Mouse (Mus musculus): ENCODE results near the gene Lgr4. TPM values are rescaled to one million over a fixed set of nuclear protein-coding genes. Genes with fewer than 3 reads are reported as not detected.

The Lgr4 gene
- total and polyA plus RNA-seq, 3 experiments: 0.98 to 12.1 (median 7.1) TPM

DNA sequence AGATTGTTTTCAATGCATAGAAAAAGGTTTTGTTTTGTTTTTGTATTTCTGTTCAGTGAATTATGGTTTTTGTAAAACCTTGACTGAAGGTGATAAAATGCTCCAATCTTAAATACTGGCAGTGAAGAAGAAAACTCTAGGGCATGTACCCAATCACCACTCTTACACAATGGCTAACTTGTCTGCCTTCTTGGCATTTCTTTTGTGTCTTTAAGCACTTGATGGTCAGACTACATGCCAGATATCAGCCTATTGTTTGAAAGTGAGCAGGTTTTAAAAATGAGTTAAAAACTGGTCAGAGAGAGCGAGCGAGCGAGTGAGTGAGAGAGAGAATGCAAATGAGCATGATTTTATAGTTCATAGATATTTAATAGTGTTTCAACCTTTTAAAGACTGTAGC, 6.5 kb downstream of the Lgr4 start:
- no peaks in the 10 kb centered on the region for H3K9me3 ChIP-seq (replicated peaks)
- TF ChIP-seq GATA2 (IDR thresholded peaks at IDR 0.05; ENCODE audit: borderline replicate concordance, low read depth, low read length) (no peak), TAL1 (conservative IDR thresholded peaks at IDR 0.05; ENCODE audit: low read depth, low read length) (no peak), POLR2AphosphoS5 (IDR thresholded peaks at IDR 0.05; ENCODE audit: insufficient replicate concordance, low read depth, low read length) (no peak), CTCF (IDR thresholded peaks at IDR 0.05; ENCODE audit: low read depth, low read length) (no peak), GATA1 (IDR thresholded peaks at IDR 0.05; ENCODE audit: borderline replicate concordance, low read length) (no peak)
- no peak overlapping the region for H3K4me3 ChIP-seq (ENCODE audit: low read depth, low read length)
- H3K36me3 ChIP-seq (replicated peaks): peaks cover 7% of the 10 kb centered on the region
- peaks cover 29% of the 10 kb centered on the region for H3K4me1 ChIP-seq (ENCODE audit: insufficient read depth, low read depth, low read length)
- no peaks in the 10 kb centered on the region for H3K27me3 ChIP-seq (ENCODE audit: insufficient read depth, low read length)
- ATAC-seq (ENCODE audit: extremely low read depth, insufficient number of reproducible peaks, low FRiP score, poor library complexity, severe bottlenecking) (no peak), DNase-seq (ENCODE audit: low spot score) (no peak)

DNA sequence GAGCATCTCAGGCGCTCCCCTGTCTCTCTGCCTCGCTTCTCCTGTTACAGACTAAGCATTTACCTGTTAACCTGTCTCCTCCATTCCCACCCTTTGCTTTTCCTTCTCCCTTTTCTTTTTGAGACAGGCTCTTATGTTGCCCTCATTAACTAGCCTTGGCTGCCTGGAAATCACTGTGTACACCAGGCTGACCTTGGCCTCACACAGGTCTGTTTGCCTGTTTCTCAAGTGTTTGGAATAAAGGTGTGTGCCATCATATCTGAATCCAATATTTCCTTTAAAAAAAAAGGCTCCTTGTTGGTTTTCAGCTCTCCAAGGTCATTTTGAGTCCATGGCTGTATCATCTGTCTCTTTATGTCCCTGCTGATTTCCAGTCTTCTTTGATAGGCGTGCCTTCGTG, 9.5 kb downstream of the Lgr4 start:
- Histone ChIP-seq H3K27me3 (ENCODE audit: insufficient read depth, low read length) (no peaks in the 10 kb centered on the region), H3K36me3 (replicated peaks) (peaks cover 7% of the 10 kb centered on the region), H3K9me3 (replicated peaks) (no peaks in the 10 kb centered on the region), H3K4me1 (ENCODE audit: insufficient read depth, low read depth, low read length) (peaks cover 11% of the 10 kb centered on the region), H3K4me3 (ENCODE audit: low read depth, low read length) (no peak overlapping the region)
- no peak for TF ChIP-seq TAL1 (conservative IDR thresholded peaks at IDR 0.05; ENCODE audit: low read depth, low read length)
- no peak for TF ChIP-seq POLR2AphosphoS5 (IDR thresholded peaks at IDR 0.05; ENCODE audit: insufficient replicate concordance, low read depth, low read length)
- no peak for TF ChIP-seq GATA2 (IDR thresholded peaks at IDR 0.05; ENCODE audit: borderline replicate concordance, low read depth, low read length)
- no peak for TF ChIP-seq GATA1 (IDR thresholded peaks at IDR 0.05; ENCODE audit: borderline replicate concordance, low read length)
- TF ChIP-seq CTCF (IDR thresholded peaks at IDR 0.05; ENCODE audit: low read depth, low read length): no peak
- no peak for DNase-seq (ENCODE audit: low spot score)
- no peak for ATAC-seq (ENCODE audit: extremely low read depth, insufficient number of reproducible peaks, low FRiP score, poor library complexity, severe bottlenecking)

- ATAC-seq (ENCODE audit: extremely low read depth, insufficient number of reproducible peaks, low FRiP score, poor library complexity, severe bottlenecking) (no peak), DNase-seq (ENCODE audit: low spot score) (no peak)
- no peak overlapping the region for H3K4me3 ChIP-seq (ENCODE audit: low read depth, low read length)
- H3K9me3 ChIP-seq (replicated peaks): no peaks in the 10 kb centered on the region
- TF ChIP-seq GATA2 (IDR thresholded peaks at IDR 0.05; ENCODE audit: borderline replicate concordance, low read depth, low read length) (no peak), GATA1 (IDR thresholded peaks at IDR 0.05; ENCODE audit: borderline replicate concordance, low read length) (no peak), TAL1 (conservative IDR thresholded peaks at IDR 0.05; ENCODE audit: low read depth, low read length) (no peak), POLR2AphosphoS5 (IDR thresholded peaks at IDR 0.05; ENCODE audit: insufficient replicate concordance, low read depth, low read length) (no peak), CTCF (IDR thresholded peaks at IDR 0.05; ENCODE audit: low read depth, low read length) (no peak)
- peaks cover 14% of the 10 kb centered on the region for H3K4me1 ChIP-seq (ENCODE audit: insufficient read depth, low read depth, low read length)
- H3K27me3 ChIP-seq (ENCODE audit: insufficient read depth, low read length): no peaks in the 10 kb centered on the region
- peaks cover 7% of the 10 kb centered on the region for H3K36me3 ChIP-seq (replicated peaks)
Measured at GRCm38 (mm10) chr2:109927446-109927845, 10.0 kb downstream of the Lgr4 start.

DNA sequence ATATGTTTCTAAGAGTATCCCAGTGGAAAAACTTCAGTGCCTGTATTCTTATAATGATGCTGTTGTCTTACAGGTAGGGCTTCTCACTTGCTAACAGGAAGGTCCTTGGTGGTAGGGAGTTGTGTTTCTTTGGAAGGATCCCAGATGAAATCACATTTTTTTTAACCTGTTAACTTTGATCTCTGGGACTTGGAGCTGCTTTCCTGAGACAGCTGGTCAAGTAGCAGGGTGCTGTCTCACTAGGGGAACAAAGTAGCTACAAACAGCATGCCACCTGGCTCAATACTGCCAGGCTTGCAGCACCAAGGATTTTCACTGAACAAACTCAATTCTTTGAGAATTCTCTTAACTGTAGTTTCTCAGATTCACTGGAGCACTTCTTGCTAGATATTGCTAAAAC, 10.4 kb downstream of the Lgr4 start:
- no peaks in the 10 kb centered on the region for H3K9me3 ChIP-seq (replicated peaks)
- no peak overlapping the region for H3K4me3 ChIP-seq (ENCODE audit: low read depth, low read length)
- no peak for DNase-seq (ENCODE audit: low spot score)
- TF ChIP-seq CTCF (IDR thresholded peaks at IDR 0.05; ENCODE audit: low read depth, low read length) (no peak), GATA1 (IDR thresholded peaks at IDR 0.05; ENCODE audit: borderline replicate concordance, low read length) (no peak), POLR2AphosphoS5 (IDR thresholded peaks at IDR 0.05; ENCODE audit: insufficient replicate concordance, low read depth, low read length) (no peak), TAL1 (conservative IDR thresholded peaks at IDR 0.05; ENCODE audit: low read depth, low read length) (no peak), GATA2 (IDR thresholded peaks at IDR 0.05; ENCODE audit: borderline replicate concordance, low read depth, low read length) (no peak)
- H3K36me3 ChIP-seq (replicated peaks): peaks cover 7% of the 10 kb centered on the region
- no peaks in the 10 kb centered on the region for H3K27me3 ChIP-seq (ENCODE audit: insufficient read depth, low read length)
- H3K4me1 ChIP-seq (ENCODE audit: insufficient read depth, low read depth, low read length): peaks cover 14% of the 10 kb centered on the region
- no peak for ATAC-seq (ENCODE audit: extremely low read depth, insufficient number of reproducible peaks, low FRiP score, poor library complexity, severe bottlenecking)

DNA sequence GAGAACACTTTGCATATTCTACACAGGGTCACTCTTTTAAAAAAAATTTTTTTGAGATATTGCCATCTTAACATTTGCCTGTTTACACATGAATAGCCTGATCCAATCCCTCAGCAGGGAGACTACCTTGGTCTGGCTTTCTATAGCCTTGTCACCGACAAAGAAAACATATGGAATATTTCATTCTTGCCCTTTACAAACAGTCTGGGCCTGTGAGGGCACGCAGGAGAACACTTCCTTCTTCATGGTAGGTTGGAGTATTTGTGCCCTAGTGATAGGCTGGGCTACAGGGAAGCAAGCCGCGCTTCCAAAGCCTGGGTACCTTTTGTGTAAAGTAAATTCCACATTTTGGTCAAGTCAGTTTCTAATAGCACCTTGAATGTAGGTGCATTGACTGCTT, 11.3 kb downstream of the Lgr4 start:
- TF ChIP-seq POLR2AphosphoS5 (IDR thresholded peaks at IDR 0.05; ENCODE audit: insufficient replicate concordance, low read depth, low read length) (no peak), GATA1 (IDR thresholded peaks at IDR 0.05; ENCODE audit: borderline replicate concordance, low read length) (no peak), GATA2 (IDR thresholded peaks at IDR 0.05; ENCODE audit: borderline replicate concordance, low read depth, low read length) (no peak), TAL1 (conservative IDR thresholded peaks at IDR 0.05; ENCODE audit: low read depth, low read length) (no peak), CTCF (IDR thresholded peaks at IDR 0.05; ENCODE audit: low read depth, low read length) (no peak)
- ATAC-seq (ENCODE audit: extremely low read depth, insufficient number of reproducible peaks, low FRiP score, poor library complexity, severe bottlenecking) (no peak), DNase-seq (ENCODE audit: low spot score) (no peak)
- Histone ChIP-seq H3K4me1 (ENCODE audit: insufficient read depth, low read depth, low read length) (peaks cover 14% of the 10 kb centered on the region), H3K9me3 (replicated peaks) (no peaks in the 10 kb centered on the region), H3K27me3 (ENCODE audit: insufficient read depth, low read length) (no peaks in the 10 kb centered on the region), H3K36me3 (replicated peaks) (peaks cover 7% of the 10 kb centered on the region), H3K4me3 (ENCODE audit: low read depth, low read length) (no peak overlapping the region)

- Histone ChIP-seq H3K27me3 (ENCODE audit: insufficient read depth, low read length) (no peaks in the 10 kb centered on the region), H3K4me1 (ENCODE audit: insufficient read depth, low read depth, low read length) (peaks cover 14% of the 10 kb centered on the region), H3K36me3 (replicated peaks) (peaks cover 7% of the 10 kb centered on the region), H3K9me3 (replicated peaks) (no peaks in the 10 kb centered on the region), H3K4me3 (ENCODE audit: low read depth, low read length) (no peak overlapping the region)
- DNase-seq (ENCODE audit: low spot score) (no peak), ATAC-seq (ENCODE audit: extremely low read depth, insufficient number of reproducible peaks, low FRiP score, poor library complexity, severe bottlenecking) (no peak)
- TF ChIP-seq CTCF (IDR thresholded peaks at IDR 0.05; ENCODE audit: low read depth, low read length) (no peak), TAL1 (conservative IDR thresholded peaks at IDR 0.05; ENCODE audit: low read depth, low read length) (no peak), GATA2 (IDR thresholded peaks at IDR 0.05; ENCODE audit: borderline replicate concordance, low read depth, low read length) (no peak), GATA1 (IDR thresholded peaks at IDR 0.05; ENCODE audit: borderline replicate concordance, low read length) (no peak), POLR2AphosphoS5 (IDR thresholded peaks at IDR 0.05; ENCODE audit: insufficient replicate concordance, low read depth, low read length) (no peak)
Measured at GRCm38 (mm10) chr2:109929256-109929655, 11.8 kb downstream of the Lgr4 start.
